Mouse (Mus musculus) bone marrow, adult 2 months (tissue): ENCODE results near the gene Olfr1030.

Experiments
- CTCF ChIP-seq: fragments of 200-500 bp; IDR thresholded peaks from 2 replicates; pipeline ENCODE4 v1.5.1; 2011; ENCODE audit warnings: low read length, control low read depth; ENCODE audit not compliant: control insufficient read depth, insufficient read depth
- POLR2A ChIP-seq: fragments of 200-500 bp; IDR thresholded peaks from 2 replicates; pipeline ENCODE4 v1.6.1; 2011; ENCODE audit warnings: low read depth, mild to moderate bottlenecking, control low read depth, low read length, borderline replicate concordance; ENCODE audit not compliant: control insufficient read depth

GRCm38 (mm10) chr2:85978976-85979375 is at the start of gene Olfr1030:
- TF ChIP-seq CTCF (no peak), POLR2A (no peak)
